Mouse (Mus musculus): ENCODE results near the gene Fam241b.

- TF ChIP-seq GATA1 (IDR thresholded peaks at IDR 0.05; ENCODE audit: borderline replicate concordance, low read length) (no peak), FLI1 (IDR thresholded peaks at IDR 0.05; ENCODE audit: low read length) (no peak)
These were observed 49.3 kb downstream of the Fam241b start for GRCm38 (mm10) chr10:62094401-62094800.

Measured in megakaryocyte, embryonic 14.5 days (primary cell).